In the genomic region with DNA sequence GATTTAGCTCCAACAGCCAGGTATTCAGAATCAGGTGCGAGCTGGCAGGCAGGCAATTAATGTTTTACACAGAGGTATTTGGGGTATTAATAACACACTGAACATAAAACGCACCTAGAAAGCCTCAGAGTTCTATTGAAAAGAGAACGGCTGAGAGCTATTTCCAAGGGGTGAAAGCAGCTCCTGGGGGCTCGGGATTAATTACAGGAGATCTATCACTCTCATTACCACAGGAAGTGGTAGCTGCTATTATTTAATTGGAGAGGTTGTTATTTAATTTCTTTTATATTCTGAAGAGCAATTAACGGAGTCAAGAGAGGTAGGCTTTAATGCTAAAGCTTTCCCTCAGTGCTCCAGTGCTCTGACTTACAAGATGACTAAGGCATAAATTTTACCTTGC, we compare ENCODE assay signal across 21 mouse cellular contexts.
A peak's percentile ranks its signal among the peaks of the same experiment; 100 is the strongest.
DNase-seq lines count a peak whose midpoint lies in the region; ATAC-seq and TF ChIP-seq lines count a peak whose summit lies in the region.
"Had no signal": no experiment of that assay in that cellular context is flagged by ENCODE, and none has a peak within 500 bp of the region (broad histone marks: within the 10 kb centered on the region; RNA-seq: fewer than 3 reads in every experiment).

No protein-coding gene starts in this region.

- no peak for TF ChIP-seq POLR2A in brain, embryonic 14.5 days (IDR thresholded peaks at IDR 0.05; ENCODE audit: borderline replicate concordance, extremely low read depth, insufficient read depth, insufficient read length, poor library complexity, severe bottlenecking)

- H3K27ac ChIP-seq in forebrain, postnatal 0 days (ENCODE audit: low read depth, low read length), result no peak overlapping the region
- no peak overlapping the region for H3K27ac ChIP-seq in forebrain, embryonic 13.5 days
- H3K27ac ChIP-seq in hindbrain, embryonic 16.5 days (ENCODE audit: low read depth, low read length), result no peak overlapping the region
- no peak overlapping the region for H3K27ac ChIP-seq in hindbrain, embryonic 12.5 days
- H3K27ac ChIP-seq: forebrain, embryonic 10.5 days; heart, embryonic 15.5 days had no signal

- no peaks in the 10 kb centered on the region for H3K36me3 ChIP-seq in forebrain, postnatal 0 days (ENCODE audit: insufficient read depth)
- no peaks in the 10 kb centered on the region for H3K36me3 ChIP-seq in forebrain, embryonic 13.5 days (ENCODE audit: poor library complexity, severe bottlenecking)
- H3K36me3 ChIP-seq in hindbrain, embryonic 16.5 days (ENCODE audit: control insufficient read depth, insufficient read depth, low read length), result no peaks in the 10 kb centered on the region
- no peaks in the 10 kb centered on the region for H3K36me3 ChIP-seq in hindbrain, embryonic 12.5 days
- H3K36me3 ChIP-seq: forebrain, embryonic 10.5 days; heart, embryonic 12.5 days; heart, embryonic 15.5 days had no signal

- no peaks in the 10 kb centered on the region for H3K9me3 ChIP-seq in forebrain, postnatal 0 days (ENCODE audit: low read length)
- H3K9me3 ChIP-seq in forebrain, embryonic 13.5 days (replicated peaks), result no peaks in the 10 kb centered on the region
- H3K9me3 ChIP-seq in hindbrain, embryonic 16.5 days (ENCODE audit: control insufficient read depth, low read length), result no peaks in the 10 kb centered on the region
- H3K9me3 ChIP-seq in hindbrain, embryonic 12.5 days (replicated peaks), result no peaks in the 10 kb centered on the region
- H3K9me3 ChIP-seq: forebrain, embryonic 10.5 days; heart, embryonic 12.5 days; heart, embryonic 15.5 days had no signal

- TF ChIP-seq CTCF in forebrain, postnatal 0 days (IDR thresholded peaks at IDR 0.05; ENCODE audit: low read depth), result no peak
- TF ChIP-seq CTCF in brain, embryonic 14.5 days (IDR thresholded peaks at IDR 0.05; ENCODE audit: borderline replicate concordance, extremely low read depth, insufficient read depth, insufficient read length), result no peak

- H3K27me3 ChIP-seq in forebrain, postnatal 0 days (ENCODE audit: insufficient read depth, low read length), result no peaks in the 10 kb centered on the region
- H3K27me3 ChIP-seq in forebrain, embryonic 13.5 days, result no peaks in the 10 kb centered on the region
- H3K27me3 ChIP-seq in hindbrain, embryonic 16.5 days (replicated peaks; ENCODE audit: control insufficient read depth, insufficient read depth, low read length), result no peaks in the 10 kb centered on the region
- no peaks in the 10 kb centered on the region for H3K27me3 ChIP-seq in hindbrain, embryonic 12.5 days
- H3K27me3 ChIP-seq: heart, embryonic 12.5 days; heart, embryonic 15.5 days had no signal

- no peak overlapping the region for H3K9ac ChIP-seq in forebrain, postnatal 0 days
- no peak overlapping the region for H3K9ac ChIP-seq in forebrain, embryonic 13.5 days
- no peak overlapping the region for H3K9ac ChIP-seq in hindbrain, embryonic 16.5 days (ENCODE audit: low read depth, low read length)
- no peak overlapping the region for H3K9ac ChIP-seq in hindbrain, embryonic 12.5 days
- H3K9ac ChIP-seq: heart, embryonic 12.5 days; heart, embryonic 15.5 days had no signal

- H3K4me3 ChIP-seq in forebrain, postnatal 0 days (ENCODE audit: low read depth, low read length), result no peak overlapping the region
- no peak overlapping the region for H3K4me3 ChIP-seq in forebrain, embryonic 13.5 days
- H3K4me3 ChIP-seq in hindbrain, embryonic 16.5 days (ENCODE audit: low read length), result no peak overlapping the region
- no peak overlapping the region for H3K4me3 ChIP-seq in hindbrain, embryonic 12.5 days
- H3K4me3 ChIP-seq: forebrain, embryonic 10.5 days; heart, embryonic 12.5 days; heart, embryonic 15.5 days had no signal

- no peak overlapping the region for H3K4me2 ChIP-seq in forebrain, postnatal 0 days (ENCODE audit: low read depth)
- H3K4me2 ChIP-seq in forebrain, embryonic 13.5 days, result no peak overlapping the region
- no peak overlapping the region for H3K4me2 ChIP-seq in hindbrain, embryonic 16.5 days (ENCODE audit: low read length)
- H3K4me2 ChIP-seq in hindbrain, embryonic 12.5 days (replicated peaks), result no peak overlapping the region
- H3K4me2 ChIP-seq: heart, embryonic 12.5 days; heart, embryonic 15.5 days had no signal

- no peaks in the 10 kb centered on the region for H3K4me1 ChIP-seq in forebrain, postnatal 0 days (ENCODE audit: insufficient read depth)
- no peaks in the 10 kb centered on the region for H3K4me1 ChIP-seq in forebrain, embryonic 13.5 days
- H3K4me1 ChIP-seq in hindbrain, embryonic 16.5 days (ENCODE audit: control insufficient read depth, insufficient read depth, low read depth, low read length), result no peaks in the 10 kb centered on the region
- H3K4me1 ChIP-seq in hindbrain, embryonic 12.5 days, result no peaks in the 10 kb centered on the region
- H3K4me1 ChIP-seq: heart, embryonic 12.5 days; heart, embryonic 15.5 days had no signal

- no peak for DNase-seq in forebrain, postnatal 0 days
- DNase-seq in kidney, postnatal 14 days, result peak; percentile 1
- no peak for DNase-seq in kidney, postnatal 25 days
- peak; percentile 18 for DNase-seq in brain, embryonic 14.5 days (ENCODE audit: low read depth)
- no peak for DNase-seq in left cerebral cortex, adult 11 months (ENCODE audit: low spot score)
- DNase-seq: adrenal gland, adult 8-10 months; adrenal gland, postnatal 25 days; cerebellum, adult 18-20 months; cerebellum, adult 9-10 months; cerebellum, postnatal 14 days; gastrocnemius, postnatal 25 days; heart, adult 18-20 months; heart, postnatal 36 days had no signal

- WGBS in forebrain, postnatal 0 days, result 17% methylated on average over 5 of the region's 5 CpGs
- 22% methylated on average over 5 of the region's 5 CpGs for WGBS in forebrain, embryonic 13.5 days
- WGBS in hindbrain, embryonic 16.5 days, result 62% methylated on average over 5 of the region's 5 CpGs
- WGBS in hindbrain, embryonic 12.5 days, result 57% methylated on average over 5 of the region's 5 CpGs

- peak; percentile 42; the same call in 1 of the 2 replicates for ATAC-seq in forebrain, postnatal 0 days
- no peak for ATAC-seq in forebrain, embryonic 13.5 days
- peak; percentile 60 for ATAC-seq in hindbrain, embryonic 16.5 days
- ATAC-seq in hindbrain, embryonic 12.5 days (ENCODE audit: low FRiP score), result no peak
- ATAC-seq: activated CD4-positive, CD25-positive, alpha-beta regulatory T cell, adult 4 months; forebrain, embryonic 14.5 days had no signal

Comparison
In these comparisons a context has a peak if more than half of its experiments do, and no peak if none do; other contexts are left out.
1. ATAC-seq: peak in forebrain, postnatal 0 days (single experiment) and hindbrain, embryonic 16.5 days (single experiment); none in forebrain, embryonic 13.5 days (single experiment) and hindbrain, embryonic 12.5 days (single experiment).
2. DNase-seq: peak in kidney, postnatal 14 days (single experiment) and brain, embryonic 14.5 days (single experiment); none in forebrain, postnatal 0 days (single experiment), kidney, postnatal 25 days (0 of 2) and left cerebral cortex, adult 11 months (single experiment).